8 mouse cellular contexts compared by ENCODE assay signal in genomic region chr3:121722971-121723844, GRCm38 (mm10). TPM values are rescaled to one million over a fixed set of nuclear protein-coding genes. Genes with fewer than 3 reads are reported as not detected.
DNase-seq lines count a peak whose midpoint lies in the region; ATAC-seq lines count a peak whose summit lies in the region.

Gene F3 (plus strand): TSS chr3:121723537.

- H3K4me1 ChIP-seq in erythroblast, embryonic 14.5 days (ENCODE audit: control insufficient read depth): no peaks in the 10 kb centered on the region
- H3K4me1 ChIP-seq in embryonic facial prominence, embryonic 11.5 days (ENCODE audit: control insufficient read depth, insufficient read depth, low read length): no peaks in the 10 kb centered on the region; the same call in 1 of the 2 replicates
- H3K4me1 ChIP-seq in limb, embryonic 15.5 days: peaks cover 30% of the 10 kb centered on the region
- H3K4me1 ChIP-seq in midbrain, embryonic 16.5 days (ENCODE audit: control insufficient read depth, insufficient read depth, low read length): peaks cover 19% of the 10 kb centered on the region

- DNase-seq in embryonic facial prominence, embryonic 11.5 days (ENCODE audit: low spot score): peak; percentile 91
- peak; percentile 53 for DNase-seq in heart, adult 8-10 months (ENCODE audit: low spot score)
- peak; percentile 96 for DNase-seq in kidney, adult 9 months
- peak; percentile 49 to 81 for DNase-seq in spleen, postnatal 4 days (ENCODE audit: low spot score in 2 of 2)

- H3K4me3 ChIP-seq in erythroblast, embryonic 14.5 days (replicated peaks): peak within 1 kb of the TSS; percentile 43
- H3K4me3 ChIP-seq in embryonic facial prominence, embryonic 11.5 days (ENCODE audit: low read depth, low read length): peak within 1 kb of the TSS; percentile 65
- peak within 1 kb of the TSS; percentile 70 for H3K4me3 ChIP-seq in limb, embryonic 15.5 days
- H3K4me3 ChIP-seq in midbrain, embryonic 16.5 days (ENCODE audit: low read depth, low read length): peak within 1 kb of the TSS; percentile 76

- H3K27ac ChIP-seq in embryonic facial prominence, embryonic 11.5 days (replicated peaks; ENCODE audit: low read depth, low read length): no peak within 1 kb of the TSS
- no peak within 1 kb of the TSS for H3K27ac ChIP-seq in limb, embryonic 15.5 days
- H3K27ac ChIP-seq in midbrain, embryonic 16.5 days (ENCODE audit: low read length): peak within 1 kb of the TSS; percentile 77

- peak within 1 kb of the TSS; percentile 88 for H3K4me2 ChIP-seq in embryonic facial prominence, embryonic 11.5 days (ENCODE audit: low read depth, low read length)
- peak within 1 kb of the TSS; percentile 76 for H3K4me2 ChIP-seq in limb, embryonic 15.5 days
- H3K4me2 ChIP-seq in midbrain, embryonic 16.5 days (ENCODE audit: low read length): peak within 1 kb of the TSS; percentile 89

- peak within 1 kb of the TSS; percentile 67 for H3K9ac ChIP-seq in embryonic facial prominence, embryonic 11.5 days (replicated peaks; ENCODE audit: low read length)
- peak within 1 kb of the TSS; percentile 21; the same call in 1 of the 2 replicates for H3K9ac ChIP-seq in limb, embryonic 15.5 days
- H3K9ac ChIP-seq in midbrain, embryonic 16.5 days (ENCODE audit: low read depth, low read length): peak within 1 kb of the TSS; percentile 81

- ATAC-seq in erythroblast, adult 5-6 weeks (replicated peaks; ENCODE audit: low FRiP score, poor library complexity, severe bottlenecking): no peak
- ATAC-seq in embryonic facial prominence, embryonic 11.5 days (replicated peaks; ENCODE audit: insufficient number of reproducible peaks, low FRiP score, low TSS enrichment, low read depth): peak; percentile 87
- ATAC-seq in limb, embryonic 15.5 days (ENCODE audit: insufficient number of reproducible peaks, low FRiP score, low TSS enrichment, low read depth): peak; percentile 86
- peak; percentile 89 for ATAC-seq in midbrain, embryonic 16.5 days

- H3K27me3 ChIP-seq in erythroblast, embryonic 14.5 days (ENCODE audit: control insufficient read depth): peaks cover 51% of the 10 kb centered on the region
- H3K27me3 ChIP-seq in embryonic facial prominence, embryonic 11.5 days (ENCODE audit: control insufficient read depth, insufficient read depth, low read length): no peaks in the 10 kb centered on the region
- H3K27me3 ChIP-seq in limb, embryonic 15.5 days: peaks cover 10% of the 10 kb centered on the region; the same call in 1 of the 2 replicates
- 0 out of 2 replicates have a peak, but pooled peaks cover 2% of the 10 kb centered on the region for H3K27me3 ChIP-seq in midbrain, embryonic 16.5 days (ENCODE audit: control insufficient read depth, insufficient read depth, low read depth, low read length)

- WGBS in embryonic facial prominence, embryonic 11.5 days: under 1% methylated on average over 65 of the region's 73 CpGs
- WGBS in limb, embryonic 15.5 days: under 1% methylated on average over 69 of the region's 73 CpGs
- WGBS in midbrain, embryonic 16.5 days: under 1% methylated on average over 73 of the region's 73 CpGs

- no peaks in the 10 kb centered on the region for H3K36me3 ChIP-seq in erythroblast, embryonic 14.5 days (ENCODE audit: control insufficient read depth)
- H3K36me3 ChIP-seq in embryonic facial prominence, embryonic 11.5 days (replicated peaks; ENCODE audit: control insufficient read depth, insufficient read depth, low read depth, low read length): no peaks in the 10 kb centered on the region
- no peaks in the 10 kb centered on the region for H3K36me3 ChIP-seq in limb, embryonic 15.5 days
- no peaks in the 10 kb centered on the region for H3K36me3 ChIP-seq in midbrain, embryonic 16.5 days (ENCODE audit: control insufficient read depth, insufficient read depth, low read length)

- H3K9me3 ChIP-seq in erythroblast, embryonic 14.5 days (ENCODE audit: control insufficient read depth, low read length): no peaks in the 10 kb centered on the region
- no peaks in the 10 kb centered on the region for H3K9me3 ChIP-seq in embryonic facial prominence, embryonic 11.5 days (replicated peaks; ENCODE audit: control insufficient read depth, low read length)
- H3K9me3 ChIP-seq in limb, embryonic 15.5 days: no peaks in the 10 kb centered on the region
- no peaks in the 10 kb centered on the region for H3K9me3 ChIP-seq in midbrain, embryonic 16.5 days (replicated peaks; ENCODE audit: control insufficient read depth, low read length, poor library complexity, severe bottlenecking)

RNA-seq across cellular contexts. Expression of gene F3, which starts in this region (rescaled TPM):
- not detected in 2 replicates for polyA plus RNA-seq in erythroblast, embryonic 14.5 days (2012)
- total RNA-seq in erythroblast, adult 5-6 weeks (2015; ENCODE audit: low replicate concordance): not detected in 2 replicates
- 0.98 TPM in 1 of 2 replicates, not detected in the other for total RNA-seq in erythroblast, adult 5-6 weeks (2017; ENCODE audit: low replicate concordance)
- 14.2 and 14.9 TPM in 2 replicates for polyA plus RNA-seq in embryonic facial prominence, embryonic 11.5 days (2014; fragmentation: Nextera tagmentation; extraction: Ambion mirVana)
- 10 to 100 TPM; 21.5 to 33.6 (median 24.0) TPM for total RNA-seq in heart, adult 8-10 months (2022)
- 44.4 and 46.1 TPM in 2 replicates for polyA plus RNA-seq in limb, embryonic 15.5 days (2015; fragmentation: Nextera tagmentation; extraction: Ambion mirVana)
- 10.1 and 13.0 TPM in 2 replicates for polyA plus RNA-seq in midbrain, embryonic 16.5 days (2015; fragmentation: Nextera tagmentation; extraction: Ambion mirVana)

Comparison
In these comparisons a context has a peak if more than half of its experiments do, and no peak if none do; other contexts are left out.
1. RNA of gene F3 (total RNA-seq): 21.5 to 33.6 TPM in heart, adult 8-10 months; 0.98 TPM in erythroblast, adult 5-6 weeks; every median in the first group is over 10 times any median in the second.
2. RNA of gene F3 (polyA plus RNA-seq): 44.4 to 46.1 TPM in limb, embryonic 15.5 days, 14.2 to 14.9 TPM in embryonic facial prominence, embryonic 11.5 days and 10.1 to 13.0 TPM in midbrain, embryonic 16.5 days; not detected in erythroblast, embryonic 14.5 days; every median in the first group is over 10 times any median in the second.
3. H3K9ac ChIP-seq: peak in every context shown above with its lines; median percentile 81 in midbrain, embryonic 16.5 days; 67 in embryonic facial prominence, embryonic 11.5 days; 21 in limb, embryonic 15.5 days.
4. Peak in every context shown above with its lines, with median percentiles within 50 percentile points of each other: H3K4me3 ChIP-seq, DNase-seq and H3K4me2 ChIP-seq.